Mouse (Mus musculus): ENCODE measurements around the gene Olfr547. TPM values are rescaled to one million over a fixed set of nuclear protein-coding genes. Genes with fewer than 3 reads are reported as not detected.

Olfr547 gene
- polyA plus RNA-seq, 1 experiment, result not detected

DNA sequence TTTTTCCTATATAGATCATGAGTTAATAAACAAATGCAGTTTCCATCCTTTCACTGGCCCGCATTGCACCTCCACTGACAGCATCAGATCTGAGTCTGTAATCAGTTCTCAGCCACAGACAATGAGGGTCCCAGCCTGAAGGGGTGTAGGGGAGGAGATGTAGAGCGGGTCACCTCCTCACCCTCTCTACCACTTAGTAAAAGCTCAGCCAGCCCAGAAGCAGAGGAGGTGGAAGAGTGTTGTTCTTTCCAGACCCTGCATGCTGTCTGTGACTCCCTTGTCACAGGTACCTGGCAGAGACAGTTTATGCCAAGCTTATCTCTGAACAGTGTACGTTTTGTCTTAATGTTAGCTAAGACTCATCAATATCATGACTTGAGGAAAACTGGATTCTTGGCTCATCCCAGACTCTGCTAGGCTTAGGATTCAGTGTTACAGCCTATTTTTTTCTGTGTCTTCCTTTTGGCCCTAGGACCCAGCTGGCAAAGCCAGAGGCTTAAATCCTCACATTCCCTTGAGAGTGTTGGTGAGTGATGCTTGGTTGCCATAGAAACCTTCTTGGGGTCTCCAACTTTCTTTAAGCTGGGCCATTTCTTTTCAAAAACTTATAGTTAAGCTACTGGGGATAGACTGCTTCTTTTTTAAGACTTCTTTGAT lies 38.8 kb downstream of the Olfr547 start:
- Histone ChIP-seq H3K4me3 (replicated peaks; ENCODE audit: control insufficient read depth, low read depth, low read length) (no peak overlapping the region), H3K27ac (ENCODE audit: control insufficient read depth, insufficient read depth, low read depth, low read length, poor library complexity) (no peak overlapping the region), H3K4me1 (ENCODE audit: control insufficient read depth, insufficient read depth, low read length) (no peaks in the 10 kb centered on the region; the same call in 1 of the 2 replicates)
- TF ChIP-seq POLR2A (IDR thresholded peaks at IDR 0.05; ENCODE audit: borderline replicate concordance, control insufficient read depth, low read depth, low read length) (no peak), CTCF (IDR thresholded peaks at IDR 0.05; ENCODE audit: control insufficient read depth, insufficient read depth, low read length) (no peak)
- WGBS, result 73% methylated on average over 3 of the region's 3 CpGs

DNA sequence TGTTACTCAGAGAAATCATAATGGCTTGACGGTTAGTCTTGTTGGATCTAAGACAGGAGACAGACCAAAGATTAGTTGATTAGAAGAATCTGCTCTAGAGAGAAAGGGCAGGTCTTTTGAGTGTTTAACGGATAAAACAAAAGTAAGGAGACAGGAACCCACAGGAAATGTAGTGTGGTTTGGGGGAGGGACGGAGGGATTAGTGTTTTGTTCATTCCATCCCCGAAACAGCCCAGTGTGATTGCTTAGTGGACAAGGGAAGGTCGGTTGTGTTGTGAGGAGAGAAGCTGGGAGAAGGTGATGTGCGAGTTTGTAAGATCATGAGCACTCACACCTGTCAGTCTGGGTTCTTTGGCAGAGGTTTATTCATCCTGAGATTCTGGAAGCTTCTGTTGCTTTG lies 41.4 kb downstream of the Olfr547 start:
- 2% methylated on average over 6 of the region's 6 CpGs for WGBS
- no peaks in the 10 kb centered on the region; the same call in 1 of the 2 replicates for H3K4me1 ChIP-seq (ENCODE audit: control insufficient read depth, insufficient read depth, low read length)
- TF ChIP-seq CTCF (IDR thresholded peaks at IDR 0.05; ENCODE audit: control insufficient read depth, insufficient read depth, low read length) (no peak), POLR2A (IDR thresholded peaks at IDR 0.05; ENCODE audit: borderline replicate concordance, control insufficient read depth, low read depth, low read length) (no peak)
- H3K4me3 ChIP-seq (replicated peaks; ENCODE audit: control insufficient read depth, low read depth, low read length), result no peak overlapping the region
- H3K27ac ChIP-seq (ENCODE audit: control insufficient read depth, insufficient read depth, low read depth, low read length, poor library complexity), result no peak overlapping the region

Other genes starting within 250 kb of the Olfr547 start
- gene Rrm1, start 93.1 kb upstream of the Olfr547 start, polyA plus RNA-seq (2011; ENCODE audit: insufficient read depth, insufficient read length, low replicate concordance, missing spikeins), result 151 and 245 TPM in 2 replicates
- not detected in 2 replicates for gene Olfr543, start 53.1 kb upstream of the Olfr547 start, polyA plus RNA-seq (2011; ENCODE audit: insufficient read depth, insufficient read length, low replicate concordance, missing spikeins)
- gene Olfr544, start 46.4 kb upstream of the Olfr547 start, polyA plus RNA-seq (2011; ENCODE audit: insufficient read depth, insufficient read length, low replicate concordance, missing spikeins), result not detected in 2 replicates
- not detected in 2 replicates for gene Olfr545, start 35.2 kb upstream of the Olfr547 start, polyA plus RNA-seq (2011; ENCODE audit: insufficient read depth, insufficient read length, low replicate concordance, missing spikeins)
- gene Olfr548-ps1, start 6.1 kb downstream of the Olfr547 start, polyA plus RNA-seq (2011; ENCODE audit: insufficient read depth, insufficient read length, low replicate concordance, missing spikeins), result not detected in 2 replicates
- not detected in 2 replicates for gene Olfr549, start 15.1 kb downstream of the Olfr547 start, polyA plus RNA-seq (2011; ENCODE audit: insufficient read depth, insufficient read length, low replicate concordance, missing spikeins)
- 9.0 and 11.8 TPM in 2 replicates for gene Trim21, start 30.7 kb downstream of the Olfr547 start, polyA plus RNA-seq (2011; ENCODE audit: insufficient read depth, insufficient read length, low replicate concordance, missing spikeins)
- gene Olfr550, start 36.7 kb downstream of the Olfr547 start, polyA plus RNA-seq (2011; ENCODE audit: insufficient read depth, insufficient read length, low replicate concordance, missing spikeins), result not detected in 2 replicates
- gene Olfr551, start 57.1 kb downstream of the Olfr547 start, polyA plus RNA-seq (2011; ENCODE audit: insufficient read depth, insufficient read length, low replicate concordance, missing spikeins), result not detected in 2 replicates
- gene Olfr552, start 63.0 kb downstream of the Olfr547 start, polyA plus RNA-seq (2011; ENCODE audit: insufficient read depth, insufficient read length, low replicate concordance, missing spikeins), result not detected in 2 replicates
- gene Olfr553, start 83.5 kb downstream of the Olfr547 start, polyA plus RNA-seq (2011; ENCODE audit: insufficient read depth, insufficient read length, low replicate concordance, missing spikeins), result not detected in 2 replicates
- 0.90 TPM in 1 of 2 replicates, not detected in the other for gene Olfr554, start 103.7 kb downstream of the Olfr547 start, polyA plus RNA-seq (2011; ENCODE audit: insufficient read depth, insufficient read length, low replicate concordance, missing spikeins)
- gene Olfr555, start 124.1 kb downstream of the Olfr547 start, polyA plus RNA-seq (2011; ENCODE audit: insufficient read depth, insufficient read length, low replicate concordance, missing spikeins), result not detected in 2 replicates
- not detected in 2 replicates for gene Olfr556, start 130.2 kb downstream of the Olfr547 start, polyA plus RNA-seq (2011; ENCODE audit: insufficient read depth, insufficient read length, low replicate concordance, missing spikeins)
- gene Trim68, start 152.6 kb downstream of the Olfr547 start, polyA plus RNA-seq (2011; ENCODE audit: insufficient read depth, insufficient read length, low replicate concordance, missing spikeins), result 2.1 and 3.7 TPM in 2 replicates
- gene Olfr557, start 161.2 kb downstream of the Olfr547 start, polyA plus RNA-seq (2011; ENCODE audit: insufficient read depth, insufficient read length, low replicate concordance, missing spikeins), result not detected in 2 replicates
- gene Olfr558, start 167.5 kb downstream of the Olfr547 start, polyA plus RNA-seq (2011; ENCODE audit: insufficient read depth, insufficient read length, low replicate concordance, missing spikeins), result not detected in 2 replicates
- gene Olfr33, start 184.3 kb downstream of the Olfr547 start, polyA plus RNA-seq (2011; ENCODE audit: insufficient read depth, insufficient read length, low replicate concordance, missing spikeins), result not detected in 2 replicates
- not detected in 2 replicates for gene Olfr559, start 192.7 kb downstream of the Olfr547 start, polyA plus RNA-seq (2011; ENCODE audit: insufficient read depth, insufficient read length, low replicate concordance, missing spikeins)
- gene Olfr560, start 224.6 kb downstream of the Olfr547 start, polyA plus RNA-seq (2011; ENCODE audit: insufficient read depth, insufficient read length, low replicate concordance, missing spikeins), result not detected in 2 replicates
- 0.29 TPM in 1 of 2 replicates, not detected in the other for gene Olfr78, start 224.7 kb downstream of the Olfr547 start, polyA plus RNA-seq (2011; ENCODE audit: insufficient read depth, insufficient read length, low replicate concordance, missing spikeins)
- not detected in 2 replicates for gene Olfr561, start 236.5 kb downstream of the Olfr547 start, polyA plus RNA-seq (2011; ENCODE audit: insufficient read depth, insufficient read length, low replicate concordance, missing spikeins)